Mouse (Mus musculus) natural killer cell, adult 2 months (primary cell): ENCODE measurements at regions not wholly inside any gene's neighbourhood (a gene's known extent, or its start where the extent isn't known, plus 50 kb on each side); places are given as distances from the start of the nearest gene placed in this dataset.

ENCODE experiments used
- DNase-seq, 2 experiments: peaks; one replicate each; pipeline ENCODE4 v3.0.0; 2022; ENCODE audit warnings: low spot score in 2 of 2

DNA sequence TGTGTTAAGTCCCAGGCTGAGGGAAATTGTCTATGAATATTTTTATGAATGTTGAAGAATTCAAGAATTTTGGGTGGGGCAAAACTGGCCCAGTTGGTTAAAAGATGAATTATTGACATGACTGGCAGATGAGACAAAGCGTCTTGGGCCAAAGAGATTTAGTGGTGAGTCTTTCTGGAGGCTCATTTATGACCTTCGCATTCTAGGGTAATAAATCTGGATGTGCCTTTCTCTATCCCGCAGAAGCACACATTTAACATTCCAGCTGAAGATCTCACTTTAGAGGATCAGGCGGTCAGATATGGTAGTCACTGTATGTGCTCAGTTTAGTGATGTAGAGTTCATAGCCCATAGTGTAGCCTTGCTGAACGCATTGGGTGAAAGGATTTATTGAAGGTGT, 296.9 kb upstream of the Gm21798 start:
- DNase-seq = no peak

DNA sequence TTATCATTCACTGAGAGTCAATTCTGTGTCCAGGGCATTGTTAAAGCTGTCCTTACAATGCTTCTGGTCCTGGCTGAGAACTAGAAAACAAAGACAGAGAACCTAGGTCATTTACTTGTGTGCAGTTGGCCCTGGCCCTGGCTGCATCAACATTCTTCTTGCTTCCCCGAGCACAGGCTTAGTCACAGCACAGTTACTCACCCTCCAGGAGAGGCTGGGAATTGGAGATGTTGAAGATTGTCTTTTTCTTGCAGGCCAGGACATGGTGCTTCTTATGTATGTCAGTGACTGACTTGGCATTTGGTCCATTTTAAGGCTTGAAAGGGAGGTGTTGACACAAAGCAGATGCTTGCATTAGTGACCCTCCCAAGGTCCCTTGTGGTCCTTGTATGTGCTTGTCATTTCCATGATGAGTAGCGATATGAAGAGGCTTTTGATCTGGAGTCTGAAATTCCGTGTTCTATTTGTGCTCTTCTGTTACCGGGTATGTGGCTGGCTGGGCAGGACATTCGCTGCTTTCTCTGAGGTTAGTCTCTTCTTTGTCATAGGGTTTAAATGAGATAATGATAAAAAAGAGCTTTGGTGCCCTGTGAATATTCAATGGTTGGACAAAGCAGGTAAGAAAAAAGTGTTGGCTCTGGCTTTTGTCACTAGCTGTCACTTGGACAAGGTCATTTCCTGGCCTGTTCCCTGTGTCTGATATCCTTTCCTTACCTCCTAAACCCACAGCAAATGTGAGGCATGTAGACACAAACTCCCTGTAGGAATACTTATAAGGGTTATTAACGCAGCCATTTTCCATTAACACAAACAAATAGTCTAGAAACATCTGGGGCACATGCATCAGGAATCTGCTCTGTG, 285.0 kb upstream of the Gm21798 start:
- no peak for DNase-seq

DNA sequence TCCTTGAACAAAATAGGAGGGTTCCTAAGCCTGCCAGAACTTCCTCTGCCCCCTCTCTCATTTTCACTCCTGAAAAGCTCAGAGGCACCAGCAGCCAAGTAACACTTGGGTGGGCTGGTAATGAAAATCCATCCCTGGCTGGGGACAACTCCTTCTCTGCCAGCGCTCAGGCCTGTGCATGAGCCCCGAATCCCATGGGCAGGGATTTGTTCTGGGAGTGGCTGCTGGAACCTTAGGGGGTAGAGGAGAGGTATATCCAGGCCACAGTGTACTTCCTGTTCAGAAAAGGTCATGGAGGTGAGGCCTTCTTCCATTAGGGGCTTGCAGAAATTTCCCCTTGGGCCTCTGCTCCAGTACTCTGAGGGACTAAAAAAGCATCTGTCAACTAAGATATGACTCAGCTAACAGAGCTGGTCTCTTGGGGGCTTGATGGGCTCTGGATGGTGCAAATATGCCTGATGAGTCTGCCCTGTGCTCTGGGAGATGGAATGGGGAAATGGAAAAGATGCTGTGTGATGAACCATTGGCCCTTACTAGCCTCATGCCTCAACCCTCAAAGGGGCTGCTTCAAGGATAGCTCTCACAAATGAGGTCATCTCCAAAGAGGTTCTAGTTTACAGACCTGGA, 284.2 kb upstream of the Gm21798 start:
- no peak for DNase-seq

DNA sequence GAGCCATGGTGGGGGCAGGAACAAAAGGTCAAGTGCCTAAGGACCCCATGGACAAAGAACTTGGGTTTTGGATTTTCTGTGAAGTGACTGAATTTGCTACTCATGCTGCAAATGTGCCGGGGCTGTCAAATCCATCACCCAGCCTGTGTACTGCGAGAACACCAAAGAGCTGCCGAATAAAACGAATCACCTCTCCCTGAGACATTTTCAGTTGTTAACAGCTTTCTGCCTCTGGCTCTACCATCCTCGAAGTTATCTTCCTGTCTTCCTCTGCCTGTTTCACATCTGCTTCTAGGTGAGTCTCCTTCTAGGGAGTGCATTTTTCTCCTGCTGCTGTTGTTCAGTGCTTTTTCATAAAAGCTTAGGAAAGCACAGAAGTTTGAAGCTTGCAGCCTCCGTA, 283.3 kb upstream of the Gm21798 start:
- no peak for DNase-seq

GRCm38 (mm10) chr15:64535160-64535559, 282.3 kb upstream of the Gm21798 start:
- no peak for DNase-seq

DNA sequence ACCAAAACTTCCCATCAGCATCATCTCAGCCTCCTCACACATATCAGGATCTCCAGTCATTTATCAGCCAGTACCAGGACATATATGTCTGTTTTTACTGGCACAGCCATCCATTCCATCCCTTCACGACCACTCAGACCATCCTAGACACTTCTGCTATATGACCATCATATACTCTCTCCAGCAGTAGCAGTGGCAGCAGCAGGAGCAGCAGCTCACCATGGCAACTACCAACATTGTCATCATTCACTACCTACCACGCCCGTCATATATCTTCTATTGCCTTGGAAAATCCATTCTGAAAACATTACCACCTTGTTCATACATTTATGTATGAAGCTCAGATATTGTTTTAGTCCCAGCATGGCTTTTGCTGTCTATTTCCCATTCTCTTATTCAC, 276.1 kb upstream of the Gm21798 start:
- DNase-seq = no peak

DNA sequence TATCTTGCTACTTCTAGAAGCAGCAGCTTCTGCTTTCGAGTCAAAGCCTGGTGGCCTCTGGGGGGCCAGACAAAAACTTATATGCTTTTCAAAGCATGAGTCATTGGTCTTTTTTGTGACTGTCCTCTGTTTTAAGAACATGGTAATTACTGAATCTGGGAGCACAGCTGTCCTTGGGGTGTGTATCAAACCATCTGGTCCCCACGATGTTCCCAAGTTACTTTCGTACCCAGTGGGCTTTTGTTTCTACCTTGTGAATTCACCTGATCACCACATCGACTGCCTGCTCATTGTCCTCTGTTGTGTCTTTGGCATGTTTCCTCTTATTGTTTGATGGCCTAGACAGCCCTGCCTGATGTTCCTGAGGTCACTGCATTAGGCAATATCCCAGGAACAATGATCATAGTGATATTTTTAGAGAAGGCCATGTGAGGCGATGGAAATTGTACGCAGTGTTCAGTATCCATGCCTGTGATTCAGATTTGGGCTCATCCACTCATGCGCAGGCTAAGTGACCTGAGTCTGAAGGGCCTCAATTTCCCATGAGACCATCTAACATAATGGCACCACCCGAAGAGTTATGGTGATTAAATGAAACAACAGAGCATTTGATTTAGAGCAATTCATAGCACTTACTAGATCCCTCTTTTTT, 275.1 kb upstream of the Gm21798 start:
- no peak for DNase-seq

- no peak for DNase-seq
These were observed 274.6 kb upstream of the Gm21798 start for GRCm38 (mm10) chr15:64542908-64543307.

DNA sequence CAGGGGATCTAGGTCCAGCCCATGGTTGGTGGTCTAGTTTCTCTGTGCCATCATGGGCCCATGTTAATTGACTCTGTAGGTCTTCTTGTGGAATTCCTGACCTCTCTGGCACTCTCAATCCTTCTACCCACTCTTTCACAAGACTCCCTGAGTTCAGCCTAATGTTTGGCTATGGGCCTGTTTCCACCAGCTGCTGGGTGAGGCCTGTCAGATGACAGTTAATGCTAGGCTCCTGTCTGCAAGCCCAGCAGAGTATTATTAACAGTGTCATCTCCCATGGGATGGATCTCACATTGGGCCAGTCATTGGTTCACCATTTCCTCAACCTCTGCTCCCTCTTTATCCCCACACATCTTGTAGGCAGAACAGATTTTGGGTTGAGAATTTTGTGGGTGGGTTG, 271.5 kb upstream of the Gm21798 start:
- no peak for DNase-seq

DNA sequence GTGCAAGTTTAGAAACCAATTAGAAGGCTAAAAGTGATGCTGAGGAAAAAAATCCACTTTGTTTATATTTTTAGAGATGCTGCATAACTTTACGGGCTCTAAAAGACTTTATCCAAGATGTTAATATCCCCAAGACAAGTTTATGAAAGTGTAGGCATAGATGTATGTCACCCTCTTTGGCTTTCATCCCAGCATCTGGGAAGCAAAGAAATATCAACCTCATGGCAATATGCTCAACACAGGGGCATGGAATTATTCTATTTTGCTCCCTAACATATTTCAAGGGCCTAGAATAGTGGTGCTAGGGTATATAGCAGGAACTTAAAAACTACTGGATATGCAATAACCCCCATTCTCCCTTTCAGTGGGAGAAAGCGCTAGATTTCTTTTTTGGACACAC, 260.0 kb upstream of the Gm21798 start:
- DNase-seq = no peak

DNA sequence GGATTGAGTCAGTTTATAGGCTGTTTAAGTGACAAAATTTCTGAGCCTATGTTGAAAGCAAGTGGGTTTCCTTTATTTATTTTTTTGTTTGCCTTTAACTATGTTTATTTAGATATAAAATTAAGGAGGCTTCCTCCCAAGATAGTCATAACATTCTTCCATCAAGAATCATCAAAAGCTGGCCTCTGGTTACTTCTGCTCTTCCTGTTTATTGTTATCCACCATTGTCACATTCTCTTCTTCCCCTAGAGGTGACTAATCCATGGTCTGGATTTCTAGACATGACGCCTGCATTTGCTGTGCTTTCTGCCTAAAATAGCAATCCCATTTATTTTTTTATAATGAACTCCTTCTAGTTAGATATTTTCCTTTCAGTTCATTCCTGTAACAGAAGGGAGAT, 259.3 kb upstream of the Gm21798 start:
- DNase-seq = no peak

GRCm38 (mm10) chr15:64562431-64563111, 254.9 kb upstream of the Gm21798 start:
- DNase-seq = no peak

- no peak for DNase-seq
These were observed 252.8 kb upstream of the Gm21798 start for GRCm38 (mm10) chr15:64564703-64565102.

DNA sequence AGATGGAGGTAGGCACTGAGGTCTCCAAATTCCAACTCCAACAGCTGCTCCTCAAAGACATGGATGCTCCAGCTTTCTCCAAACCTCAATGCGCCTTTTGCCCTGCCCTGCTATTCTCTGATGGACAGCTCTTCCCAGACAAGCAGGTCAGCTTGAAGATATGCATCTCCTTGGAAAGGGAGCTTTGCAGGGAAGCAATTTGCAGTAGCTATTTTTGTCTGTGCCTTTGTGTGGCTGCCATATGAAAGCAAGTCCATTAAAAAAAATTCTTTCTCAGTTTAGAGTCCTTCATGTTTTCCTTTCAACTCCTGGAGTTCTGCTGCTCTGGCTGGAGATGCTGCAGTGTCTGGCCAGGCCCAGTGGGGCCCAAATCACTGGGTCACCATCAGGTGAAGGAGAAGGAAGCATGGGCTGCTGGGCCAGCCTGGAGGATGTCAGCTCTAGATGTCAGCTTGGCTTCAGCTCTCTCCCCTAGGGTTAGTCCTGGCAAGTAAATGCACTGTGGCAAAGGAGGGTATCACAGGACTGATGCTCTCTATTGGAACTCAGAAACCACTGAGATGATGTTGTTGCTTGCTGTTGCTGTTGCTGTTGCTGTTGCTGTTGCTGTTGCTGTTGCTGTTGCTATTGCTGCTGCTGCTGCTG, 240.5 kb upstream of the Gm21798 start:
- no peak for DNase-seq

DNA sequence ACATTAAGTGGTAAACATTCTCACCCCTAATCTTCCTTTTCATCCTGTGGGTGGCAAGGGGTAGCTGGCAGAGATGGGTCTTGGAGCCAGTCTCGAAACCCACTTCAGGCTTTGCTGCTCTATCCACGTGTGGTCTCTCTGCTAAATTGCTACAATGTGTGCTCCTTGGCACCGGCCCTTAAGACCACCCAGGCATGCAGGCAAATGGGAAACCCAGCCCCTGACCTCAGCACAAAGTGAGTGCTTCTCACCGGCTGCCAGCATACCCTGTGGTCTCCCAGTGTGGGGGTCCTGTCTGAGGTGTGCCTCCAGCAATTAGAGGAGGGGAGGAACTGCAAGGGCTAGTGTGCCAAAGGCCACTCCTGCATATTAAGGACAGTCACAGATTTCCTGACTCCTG, 238.5 kb upstream of the Gm21798 start:
- no peak for DNase-seq

- DNase-seq = no peak
These were observed 237.0 kb upstream of the Gm21798 start for GRCm38 (mm10) chr15:64580481-64580880.

- DNase-seq = no peak
These were observed 236.4 kb upstream of the Gm21798 start for GRCm38 (mm10) chr15:64581046-64581445.

GRCm38 (mm10) chr15:64584129-64584528, 233.4 kb upstream of the Gm21798 start:
- DNase-seq = no peak

GRCm38 (mm10) chr15:64586776-64587175, 230.7 kb upstream of the Gm21798 start:
- DNase-seq = no peak

- no peak for DNase-seq
These were observed 227.2 kb upstream of the Gm21798 start for GRCm38 (mm10) chr15:64590092-64590881.

- no peak for DNase-seq
These were observed 204.0 kb upstream of the Gm21798 start for GRCm38 (mm10) chr15:64613503-64613902.
